10 mouse cellular contexts compared by ENCODE assay signal in the genomic region with DNA sequence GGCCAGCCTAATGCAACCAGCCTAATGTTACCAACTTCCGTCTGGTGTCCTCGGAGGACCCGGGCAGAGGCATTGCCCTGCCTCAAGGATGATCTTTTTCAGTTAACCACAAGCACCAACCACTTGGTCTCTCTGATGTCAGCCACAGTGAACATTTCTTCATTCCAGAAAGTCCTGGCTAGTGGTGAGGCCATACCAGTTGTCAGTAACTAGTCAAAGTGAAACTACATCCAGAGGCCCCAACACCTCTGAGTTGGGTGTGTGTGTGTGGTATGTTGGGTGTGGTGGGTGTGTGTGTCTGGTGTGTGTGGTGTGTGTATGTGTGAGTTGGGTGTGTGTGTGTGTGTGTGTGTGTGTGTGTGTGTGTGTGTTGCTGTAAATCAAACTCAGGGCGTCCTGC. TPM values are rescaled to one million over a fixed set of nuclear protein-coding genes. Genes with fewer than 3 reads are reported as not detected.
A peak's percentile ranks its signal among the peaks of the same experiment; 100 is the strongest.
DNase-seq lines count a peak whose midpoint lies in the region; ATAC-seq lines count a peak whose summit lies in the region.
"Had no signal": no experiment of that assay in that cellular context is flagged by ENCODE, and none has a peak within 500 bp of the region (broad histone marks: within the 10 kb centered on the region; RNA-seq: fewer than 3 reads in every experiment).

No protein-coding gene starts in this region.

- peak; percentile 34; the same call in 1 of the 2 replicates for ATAC-seq in common myeloid progenitor, adult 5-6 weeks (replicated peaks; ENCODE audit: low read depth, poor library complexity, severe bottlenecking)

- DNase-seq in adrenal gland, adult 2 months: peak; percentile 32
- DNase-seq in adrenal gland, adult 8-10 months: no peak
- DNase-seq in A20 (ENCODE audit: low read depth, low spot score): peak; percentile 27
- peak; percentile 47 to 56 for DNase-seq in monocyte, adult 2 months (ENCODE audit: low read depth in 1 of 2, low spot score in 2 of 2)
- DNase-seq in spleen, adult 18-20 months: no peak
- DNase-seq in kidney, adult 11 months: no peak
- DNase-seq in gastrocnemius, postnatal 4 days (ENCODE audit: low spot score in 2 of 2): no peak
- DNase-seq: cerebellum, adult 9-11 months had no signal

RNA-seq across cellular contexts. Expression of a gene that starts 8.3 kb away (rescaled TPM):
- 10 to 100 TPM in 1 of 2 experiments, 1 to 10 TPM in 1; 1.7 to 24.2 TPM for total RNA-seq in adrenal gland, adult 2 months (2021)
- 15.5 and 32.0 TPM in 2 replicates for polyA plus RNA-seq in adrenal gland, adult 2 months (2012; rRNA removed)
- total RNA-seq in adrenal gland, adult 8-10 months (2022): 1 to 10 TPM; 1.4 to 5.1 (median 3.1) TPM
- total RNA-seq in common myeloid progenitor, adult 5-6 weeks (2017): 0.50 TPM in 1 of 2 replicates, not detected in the other
- total RNA-seq in gastrocnemius, postnatal 4 days (2021): 1 to 10 TPM; 2.3 to 2.6 TPM

RNA-seq across cellular contexts. Expression of a gene that starts 16.4 kb away (rescaled TPM):
- 1 to 10 TPM; 5.0 to 6.7 TPM for total RNA-seq in adrenal gland, adult 2 months (2021)
- polyA plus RNA-seq in adrenal gland, adult 2 months (2012; rRNA removed): 7.2 and 10.0 TPM in 2 replicates
- total RNA-seq in adrenal gland, adult 8-10 months (2022): 1 to 10 TPM; 5.9 to 7.3 (median 6.6) TPM
- 2.6 and 4.1 TPM in 2 replicates for total RNA-seq in common myeloid progenitor, adult 5-6 weeks (2017)
- total RNA-seq in gastrocnemius, postnatal 4 days (2021): 1 to 10 TPM; 2.8 to 5.3 TPM

RNA-seq across cellular contexts. Expression of a gene that starts 19.4 kb away (rescaled TPM):
- 1 to 10 TPM; 6.0 to 9.5 TPM for total RNA-seq in adrenal gland, adult 2 months (2021)
- 6.9 and 12.5 TPM in 2 replicates for polyA plus RNA-seq in adrenal gland, adult 2 months (2012; rRNA removed)
- total RNA-seq in adrenal gland, adult 8-10 months (2022): 10 to 100 TPM; 11.4 to 17.0 (median 12.4) TPM
- 52.9 and 63.8 TPM in 2 replicates for total RNA-seq in common myeloid progenitor, adult 5-6 weeks (2017)
- 10 to 100 TPM; 25.0 to 25.9 TPM for total RNA-seq in gastrocnemius, postnatal 4 days (2021)

RNA-seq across cellular contexts. Expression of a gene that starts 47.4 kb away (rescaled TPM):
- total RNA-seq in adrenal gland, adult 2 months (2021): 1 to 10 TPM; 1.6 to 3.0 TPM
- 4.2 and 4.3 TPM in 2 replicates for polyA plus RNA-seq in adrenal gland, adult 2 months (2012; rRNA removed)
- total RNA-seq in adrenal gland, adult 8-10 months (2022): 1 to 10 TPM; 2.1 to 5.9 (median 3.2) TPM
- total RNA-seq in common myeloid progenitor, adult 5-6 weeks (2017): 9.9 and 12.0 TPM in 2 replicates
- 1 to 10 TPM; 3.2 to 3.4 TPM for total RNA-seq in gastrocnemius, postnatal 4 days (2021)
- polyA plus RNA-seq: C2C12 had no signal

Comparison
In these comparisons a context has a peak if more than half of its experiments do, and no peak if none do; other contexts are left out.
1. DNase-seq: peak in adrenal gland, adult 2 months (single experiment), A20 (single experiment) and monocyte, adult 2 months (2 of 2); none in adrenal gland, adult 8-10 months (single experiment), spleen, adult 18-20 months (0 of 2), kidney, adult 11 months (single experiment) and gastrocnemius, postnatal 4 days (0 of 2).